Mouse (Mus musculus) olfactory bulb, adult 2 months (tissue): ENCODE measurements around the gene Tpbgl. TPM values are rescaled to one million over a fixed set of nuclear protein-coding genes. Genes with fewer than 3 reads are reported as not detected.

ENCODE experiments used
- H3K27ac ChIP-seq: fragments of 200-500 bp; 2 replicates; pipeline ENCODE4 v1.5.1; 2012; ENCODE audit warnings: low read depth, low read length; ENCODE audit not compliant: insufficient read depth
- H3K4me1 ChIP-seq: fragments of 200-500 bp; 2 replicates; pipeline ENCODE4 v1.6.1; 2012; ENCODE audit warnings: low read length; ENCODE audit not compliant: control insufficient read depth, insufficient read depth
- H3K4me3 ChIP-seq: fragments of 200-500 bp; 2 replicates; pipeline ENCODE4 v1.5.1; 2012; ENCODE audit warnings: mild to moderate bottlenecking, low read depth, low read length, moderate library complexity; ENCODE audit not compliant: insufficient read depth
- CTCF ChIP-seq: fragments of 200-500 bp; IDR thresholded peaks from 2 replicates; pipeline ENCODE4 v1.5.1; 2012; ENCODE audit warnings: low read depth, mild to moderate bottlenecking, low read length, moderate library complexity; ENCODE audit not compliant: insufficient read depth
- POLR2A ChIP-seq: fragments of 200-500 bp; IDR thresholded peaks from 2 replicates; pipeline ENCODE4 v1.6.1; 2012; ENCODE audit warnings: mild to moderate bottlenecking, low read depth, low read length, moderate library complexity; ENCODE audit not compliant: insufficient read depth
- WGBS: fragments of 180-500 bp; shearing (Covaris S2); methylation state at CpG from one replicate; pipeline ENCODE4 v1.1.7; 2018; 5-methylcytosine and 5-hydroxymethylcytosine counted together
- polyA plus RNA-seq: library from polyadenylated mRNA; stranded (reverse); fragments of >200 nt; gene quantifications from 2 replicates; pipeline ENCODE4 v1.2.4, GENCODE M21; 2012; ENCODE audit warnings: low replicate concordance; ENCODE audit not compliant: missing spikeins, insufficient read depth, insufficient read length

Gene Tpbgl
- polyA plus RNA-seq, 1 experiment = not detected

GRCm38 (mm10) chr7:99618264-99618663, 8.6 kb downstream of the Tpbgl start:
- TF ChIP-seq CTCF = no peak
- no peak for TF ChIP-seq POLR2A
- Histone ChIP-seq H3K4me1 (no peaks in the 10 kb centered on the region), H3K27ac (no peak overlapping the region), H3K4me3 (no peak overlapping the region)
- WGBS = 76% methylated on average over 2 of the region's 2 CpGs

DNA sequence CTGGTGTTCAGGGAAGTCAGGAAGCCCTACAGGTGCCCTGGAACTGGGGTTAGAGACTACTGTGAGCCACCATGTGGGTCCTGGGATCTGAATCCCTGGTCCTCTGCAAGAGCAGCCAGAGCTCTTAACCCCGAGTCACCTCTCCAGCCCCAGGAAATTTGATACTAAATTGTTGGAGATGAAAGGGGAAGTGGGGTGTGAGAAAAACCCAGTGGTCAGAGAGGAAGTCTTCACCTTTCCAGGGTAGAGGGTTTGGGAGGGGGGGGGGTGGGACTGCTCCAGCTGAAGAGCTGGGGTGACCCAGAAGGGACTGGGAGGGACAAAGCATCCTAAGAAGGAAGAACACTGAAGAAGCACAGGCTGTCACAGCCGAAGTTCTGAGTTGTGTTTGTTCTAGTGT, 19.3 kb downstream of the Tpbgl start:
- 75% methylated on average over 2 of the region's 2 CpGs for WGBS
- TF ChIP-seq CTCF (no peak), POLR2A (no peak)
- Histone ChIP-seq H3K4me3 (no peak overlapping the region), H3K4me1 (no peaks in the 10 kb centered on the region), H3K27ac (no peak overlapping the region)

GRCm38 (mm10) chr7:99606766-99607165, 20.1 kb downstream of the Tpbgl start:
- no peaks in the 10 kb centered on the region for H3K4me1 ChIP-seq
- no peak overlapping the region for H3K27ac ChIP-seq
- TF ChIP-seq CTCF = no peak
- no peak for TF ChIP-seq POLR2A
- H3K4me3 ChIP-seq = no peak overlapping the region
- WGBS = 74% methylated on average over 3 of the region's 3 CpGs

- Histone ChIP-seq H3K27ac (no peak overlapping the region), H3K4me3 (no peak overlapping the region), H3K4me1 (no peaks in the 10 kb centered on the region)
- 88% methylated on average over 11 of the region's 11 CpGs for WGBS
- TF ChIP-seq CTCF = no peak
- TF ChIP-seq POLR2A = no peak
These were observed 20.6 kb downstream of the Tpbgl start for GRCm38 (mm10) chr7:99606303-99606702.

- TF ChIP-seq CTCF (no peak), POLR2A (no peak)
- H3K4me1 ChIP-seq = no peaks in the 10 kb centered on the region
- H3K4me3 ChIP-seq = no peak overlapping the region
- no peak overlapping the region for H3K27ac ChIP-seq
- 88% methylated on average over 2 of the region's 2 CpGs for WGBS
These were observed 21.8 kb downstream of the Tpbgl start for GRCm38 (mm10) chr7:99605058-99605457.

- Histone ChIP-seq H3K4me1 (no peaks in the 10 kb centered on the region), H3K27ac (no peak overlapping the region), H3K4me3 (no peak overlapping the region)
- WGBS = 69% methylated on average over 8 of the region's 8 CpGs
- TF ChIP-seq CTCF (no peak), POLR2A (no peak)
These were observed 22.8 kb downstream of the Tpbgl start for GRCm38 (mm10) chr7:99603875-99604662.

DNA sequence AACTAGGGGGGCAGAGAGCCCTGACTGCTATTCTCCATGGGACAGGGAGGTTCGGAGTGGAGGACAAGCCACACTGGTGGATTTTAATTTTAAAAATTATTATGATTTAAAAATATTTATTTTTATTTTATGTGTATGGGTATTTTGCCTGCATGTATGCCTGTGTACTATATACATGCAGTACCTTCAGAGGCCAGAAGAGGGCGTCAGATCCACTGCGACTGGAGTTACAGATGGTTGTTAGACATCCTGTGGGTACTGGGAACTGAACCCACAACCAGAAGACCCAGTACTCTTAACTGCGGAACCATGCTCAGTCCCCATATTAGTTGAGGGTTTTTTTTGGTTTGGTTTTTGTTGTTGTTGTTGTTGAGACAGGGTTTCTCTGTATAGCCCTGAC, 28.2 kb downstream of the Tpbgl start:
- TF ChIP-seq CTCF = no peak
- no peak for TF ChIP-seq POLR2A
- no peak overlapping the region for H3K27ac ChIP-seq
- no peaks in the 10 kb centered on the region; the same call in 1 of the 2 replicates for H3K4me1 ChIP-seq
- WGBS = 70% methylated on average over 4 of the region's 4 CpGs
- H3K4me3 ChIP-seq = no peak overlapping the region

DNA sequence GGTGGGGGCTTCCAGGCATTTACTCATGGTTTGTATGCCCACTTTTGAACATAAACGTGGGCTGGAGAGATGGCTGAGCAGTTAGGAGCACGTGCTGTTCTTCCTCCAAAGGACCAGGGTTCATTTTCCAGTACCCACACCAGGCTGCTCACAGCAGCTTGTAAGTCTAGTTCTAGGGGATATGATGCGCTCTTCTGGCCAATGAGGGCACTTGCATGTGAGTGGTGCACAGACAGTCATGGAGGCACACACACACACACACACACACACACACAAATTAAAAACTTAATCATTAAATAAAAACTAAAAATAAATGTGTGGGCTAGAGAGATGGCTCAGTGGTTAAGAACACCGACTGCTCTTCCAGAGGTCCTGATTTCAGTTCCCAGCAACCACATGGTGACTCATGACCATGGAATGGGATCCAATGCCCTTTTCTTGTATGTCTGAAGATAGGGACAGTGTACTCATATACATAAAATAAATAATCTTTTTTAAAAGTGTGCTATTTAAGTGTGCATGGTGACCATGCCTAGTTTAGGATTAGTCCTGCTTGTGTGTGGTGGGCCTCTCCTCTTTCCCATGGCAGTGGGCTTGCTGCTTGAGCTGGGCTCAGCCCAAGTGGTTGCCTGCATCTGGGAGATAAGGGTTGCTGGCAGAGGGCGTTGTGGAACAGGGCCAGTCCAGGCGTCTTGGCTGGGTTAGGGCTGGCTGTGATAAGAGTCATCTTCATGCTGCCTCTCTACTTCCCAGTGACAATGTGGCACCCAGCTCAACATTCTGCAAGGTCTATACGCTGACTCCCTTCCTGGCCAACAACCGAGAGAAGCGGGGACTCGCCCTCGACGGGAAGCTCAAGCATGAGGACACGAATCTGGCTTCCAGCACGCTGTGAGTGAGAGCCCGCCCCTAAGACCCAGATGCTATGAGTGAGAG, 32.8 kb downstream of the Tpbgl start:
- H3K27ac ChIP-seq = no peak overlapping the region
- H3K4me1 ChIP-seq = peaks cover 5% of the 10 kb centered on the region
- TF ChIP-seq POLR2A (no peak), CTCF (no peak)
- 72% methylated on average over 15 of the region's 15 CpGs for whole genome bisulfite sequencing
- H3K4me3 ChIP-seq = no peak overlapping the region

GRCm38 (mm10) chr7:99592669-99593068, 34.2 kb downstream of the Tpbgl start:
- 86% methylated on average over 3 of the region's 3 CpGs for WGBS
- H3K27ac ChIP-seq = no peak overlapping the region
- no peak overlapping the region for H3K4me3 ChIP-seq
- peaks cover 8% of the 10 kb centered on the region for H3K4me1 ChIP-seq
- TF ChIP-seq POLR2A = no peak
- TF ChIP-seq CTCF = no peak
